Mouse (Mus musculus): Measurements from ENCODE around the gene Lrrc20. TPM values are rescaled to one million over a fixed set of nuclear protein-coding genes. Genes with fewer than 3 reads are reported as not detected.
"Not testable (repeated sequence)": the region's sequence is repeated elsewhere in the genome, so short reads cannot be mapped to it uniquely, and the experiment has no call there.

Gene Lrrc20
- polyA plus RNA-seq, 1 experiment = 10.9 TPM

- no peak overlapping the region for H3K4me3 ChIP-seq (ENCODE audit: control insufficient read depth, insufficient read depth, low read length)
- H3K4me1 ChIP-seq (replicated peaks; ENCODE audit: control insufficient read depth, insufficient read depth, low read length) = no peaks in the 10 kb centered on the region
- H3K27ac ChIP-seq (ENCODE audit: control insufficient read depth, insufficient read depth, low read length) = no peak overlapping the region
- H3K36me3 ChIP-seq (ENCODE audit: control insufficient read depth, insufficient read depth, low read length) = no peaks in the 10 kb centered on the region
- WGBS = 89% methylated on average over 2 of the region's 2 CpGs
- no peaks in the 10 kb centered on the region for H3K27me3 ChIP-seq (ENCODE audit: control insufficient read depth, insufficient read depth, low read length)
- TF ChIP-seq POLR2A (IDR thresholded peaks at IDR 0.05; ENCODE audit: control insufficient read depth, extremely low read depth, insufficient read depth, low read length, poor library complexity) (no peak), CTCF (IDR thresholded peaks at IDR 0.05; ENCODE audit: borderline replicate concordance, control insufficient read depth, extremely low read depth, insufficient read depth, low read length, poor library complexity) (no peak)
- DNase-seq = no peak
Observed at GRCm38 (mm10) chr10:61618528-61618927, 142.9 kb downstream of the Lrrc20 start.

GRCm38 (mm10) chr10:61621681-61622080, 146.1 kb downstream of the Lrrc20 start:
- no peak for DNase-seq
- H3K4me3 ChIP-seq (ENCODE audit: control insufficient read depth, insufficient read depth, low read length) = no peak overlapping the region
- no peak for TF ChIP-seq CTCF (IDR thresholded peaks at IDR 0.05; ENCODE audit: borderline replicate concordance, control insufficient read depth, extremely low read depth, insufficient read depth, low read length, poor library complexity)
- TF ChIP-seq POLR2A (IDR thresholded peaks at IDR 0.05; ENCODE audit: control insufficient read depth, extremely low read depth, insufficient read depth, low read length, poor library complexity) = no peak
- no peak overlapping the region for H3K27ac ChIP-seq (ENCODE audit: control insufficient read depth, insufficient read depth, low read length)
- no peaks in the 10 kb centered on the region for H3K36me3 ChIP-seq (ENCODE audit: control insufficient read depth, insufficient read depth, low read length)
- peaks cover 7% of the 10 kb centered on the region for H3K4me1 ChIP-seq (replicated peaks; ENCODE audit: control insufficient read depth, insufficient read depth, low read length)
- H3K27me3 ChIP-seq (ENCODE audit: control insufficient read depth, insufficient read depth, low read length) = no peaks in the 10 kb centered on the region; the same call in 1 of the 2 replicates
- WGBS = 43% methylated on average over 9 of the region's 9 CpGs

- WGBS = 63% methylated on average over 3 of the region's 3 CpGs
Observed at GRCm38 (mm10) chr10:61623874-61624273, 148.3 kb downstream of the Lrrc20 start.

GRCm38 (mm10) chr10:61624771-61625170, 149.2 kb downstream of the Lrrc20 start:
- Histone ChIP-seq H3K4me1 (replicated peaks; ENCODE audit: control insufficient read depth, insufficient read depth, low read length) (peaks cover 7% of the 10 kb centered on the region), H3K4me3 (ENCODE audit: control insufficient read depth, insufficient read depth, low read length) (no peak overlapping the region), H3K27ac (ENCODE audit: control insufficient read depth, insufficient read depth, low read length) (no peak overlapping the region), H3K36me3 (ENCODE audit: control insufficient read depth, insufficient read depth, low read length) (no peaks in the 10 kb centered on the region), H3K27me3 (ENCODE audit: control insufficient read depth, insufficient read depth, low read length) (no peaks in the 10 kb centered on the region; the same call in 1 of the 2 replicates)
- TF ChIP-seq CTCF (IDR thresholded peaks at IDR 0.05; ENCODE audit: borderline replicate concordance, control insufficient read depth, extremely low read depth, insufficient read depth, low read length, poor library complexity) = no peak
- no peak for TF ChIP-seq POLR2A (IDR thresholded peaks at IDR 0.05; ENCODE audit: control insufficient read depth, extremely low read depth, insufficient read depth, low read length, poor library complexity)
- DNase-seq = no peak
- WGBS = 72% methylated on average over 5 of the region's 5 CpGs

More at GRCm38 (mm10) chr10:61623874-61624273, 148.3 kb downstream of the Lrrc20 start:
- not testable (repeated sequence) for H3K27me3 ChIP-seq (ENCODE audit: control insufficient read depth, insufficient read depth, low read length); H3K4me1 ChIP-seq (replicated peaks; ENCODE audit: control insufficient read depth, insufficient read depth, low read length); H3K27ac ChIP-seq (ENCODE audit: control insufficient read depth, insufficient read depth, low read length); H3K36me3 ChIP-seq (ENCODE audit: control insufficient read depth, insufficient read depth, low read length); H3K4me3 ChIP-seq (ENCODE audit: control insufficient read depth, insufficient read depth, low read length)
- DNase-seq = peak; percentile 15

GRCm38 (mm10) chr10:61625381-61626257, 150.0 kb downstream of the Lrrc20 start:
- 5% methylated on average over 74 of the region's 74 CpGs for WGBS
- no peak overlapping the region for H3K27ac ChIP-seq (ENCODE audit: control insufficient read depth, insufficient read depth, low read length)
- H3K27me3 ChIP-seq (ENCODE audit: control insufficient read depth, insufficient read depth, low read length) = no peaks in the 10 kb centered on the region; the same call in 1 of the 2 replicates
- H3K4me3 ChIP-seq (ENCODE audit: control insufficient read depth, insufficient read depth, low read length) = no peak overlapping the region
- TF ChIP-seq POLR2A (IDR thresholded peaks at IDR 0.05; ENCODE audit: control insufficient read depth, extremely low read depth, insufficient read depth, low read length, poor library complexity) = no peak
- TF ChIP-seq CTCF (IDR thresholded peaks at IDR 0.05; ENCODE audit: borderline replicate concordance, control insufficient read depth, extremely low read depth, insufficient read depth, low read length, poor library complexity) = no peak
- DNase-seq = no peak
- H3K4me1 ChIP-seq (replicated peaks; ENCODE audit: control insufficient read depth, insufficient read depth, low read length) = peaks cover 7% of the 10 kb centered on the region
- H3K36me3 ChIP-seq (ENCODE audit: control insufficient read depth, insufficient read depth, low read length) = no peaks in the 10 kb centered on the region

GRCm38 (mm10) chr10:61626551-61626950, 150.9 kb downstream of the Lrrc20 start:
- H3K4me1 ChIP-seq (replicated peaks; ENCODE audit: control insufficient read depth, insufficient read depth, low read length) = peaks cover 7% of the 10 kb centered on the region
- no peak overlapping the region for H3K4me3 ChIP-seq (ENCODE audit: control insufficient read depth, insufficient read depth, low read length)
- H3K36me3 ChIP-seq (ENCODE audit: control insufficient read depth, insufficient read depth, low read length) = no peaks in the 10 kb centered on the region
- no peaks in the 10 kb centered on the region; the same call in 1 of the 2 replicates for H3K27me3 ChIP-seq (ENCODE audit: control insufficient read depth, insufficient read depth, low read length)
- TF ChIP-seq POLR2A (IDR thresholded peaks at IDR 0.05; ENCODE audit: control insufficient read depth, extremely low read depth, insufficient read depth, low read length, poor library complexity) = no peak
- no peak for TF ChIP-seq CTCF (IDR thresholded peaks at IDR 0.05; ENCODE audit: borderline replicate concordance, control insufficient read depth, extremely low read depth, insufficient read depth, low read length, poor library complexity)
- WGBS = 92% methylated on average over 3 of the region's 3 CpGs
- no peak for DNase-seq
- H3K27ac ChIP-seq (ENCODE audit: control insufficient read depth, insufficient read depth, low read length) = no peak overlapping the region
